Mouse (Mus musculus) megakaryocyte, embryonic 14.5 days (primary cell): ENCODE data around the gene Tmem252.

Experiments
- FLI1 ChIP-seq: IDR thresholded peaks from 2 replicates; pipeline ENCODE4 v1.6.1; 2012; ENCODE audit warnings: low read length, inconsistent platforms, mixed read lengths
- GATA1 ChIP-seq: IDR thresholded peaks from 3 replicates; pipeline ENCODE4 v1.6.1; 2012; ENCODE audit warnings: mixed read lengths, low read length, inconsistent platforms, borderline replicate concordance

- TF ChIP-seq GATA1 (no peak), FLI1 (no peak)
Observed at GRCm38 (mm10) chr19:24689531-24689930, 15.7 kb downstream of the Tmem252 start.
